Mouse (Mus musculus) heart, embryonic 16.5 days (tissue): ENCODE results near the gene Calhm6. TPM values are rescaled to one million over a fixed set of nuclear protein-coding genes. Genes with fewer than 3 reads are reported as not detected.

ENCODE experiments used
- ATAC-seq: fragments of 200-750 bp; cut with Nextera tagmentation; replicated peaks from 2 replicates; pipeline ENCODE4 v1.8.0; 2017; ENCODE audit warnings: moderate number of reproducible peaks; ENCODE audit not compliant: insufficient read depth, low FRiP score; ENCODE audit errors: extremely low read depth
- H3K27ac ChIP-seq: fragments of 300-500 bp; sonication (generic); 2 replicates; pipeline ENCODE4 v1.5.1; 2014; ENCODE audit warnings: mild to moderate bottlenecking, low read length, control low read depth, moderate library complexity
- H3K27me3 ChIP-seq: fragments of 300-500 bp; sonication (generic); 2 replicates; pipeline ENCODE4 v1.6.1; 2014; ENCODE audit warnings: low read length, mixed read lengths; ENCODE audit not compliant: control insufficient read depth, insufficient read depth
- H3K36me3 ChIP-seq: fragments of 300-500 bp; sonication (generic); 2 replicates; pipeline ENCODE4 v1.6.1; 2014; ENCODE audit not compliant: control insufficient read depth, insufficient read depth
- H3K4me1 ChIP-seq: fragments of 300-500 bp; sonication (generic); 2 replicates; pipeline ENCODE4 v1.6.1; 2014; ENCODE audit warnings: low read length, mixed read lengths; ENCODE audit not compliant: control insufficient read depth, insufficient read depth
- H3K4me2 ChIP-seq: fragments of 300-500 bp; sonication (generic); 2 replicates; pipeline ENCODE4 v1.6.1; 2014; ENCODE audit warnings: low read depth, mild to moderate bottlenecking, control low read depth, low read length
- H3K4me3 ChIP-seq: fragments of 300-500 bp; sonication (generic); 2 replicates; pipeline ENCODE4 v1.5.1; 2014; ENCODE audit warnings: mild to moderate bottlenecking, control low read depth, low read length
- H3K9ac ChIP-seq: fragments of 300-500 bp; sonication (generic); 2 replicates; pipeline ENCODE4 v1.6.1; 2014; ENCODE audit warnings: low read length, control low read depth
- H3K9me3 ChIP-seq: fragments of 300-500 bp; sonication (generic); replicated peaks from 2 replicates; pipeline ENCODE4 v1.6.1; 2016; ENCODE audit warnings: low read length; ENCODE audit not compliant: control insufficient read depth
- WGBS: fragments of 180-500 bp; shearing (Covaris S2); extraction: QIAGEN DNeasy Blood & Tissue Kit; methylation state at CpG from one replicate; pipeline ENCODE4 v1.1.7; 2014; 5-methylcytosine and 5-hydroxymethylcytosine counted together
- polyA plus RNA-seq: library from polyadenylated mRNA; unstranded; fragments of >200 nt; fragmentation: Nextera tagmentation; extraction: Ambion mirVana; gene quantifications from 2 replicates; pipeline ENCODE4 v1.2.1, GENCODE M21; 2015

The Calhm6 gene
- polyA plus RNA-seq, 1 experiment from 2014 or later: 1.8 TPM

DNA sequence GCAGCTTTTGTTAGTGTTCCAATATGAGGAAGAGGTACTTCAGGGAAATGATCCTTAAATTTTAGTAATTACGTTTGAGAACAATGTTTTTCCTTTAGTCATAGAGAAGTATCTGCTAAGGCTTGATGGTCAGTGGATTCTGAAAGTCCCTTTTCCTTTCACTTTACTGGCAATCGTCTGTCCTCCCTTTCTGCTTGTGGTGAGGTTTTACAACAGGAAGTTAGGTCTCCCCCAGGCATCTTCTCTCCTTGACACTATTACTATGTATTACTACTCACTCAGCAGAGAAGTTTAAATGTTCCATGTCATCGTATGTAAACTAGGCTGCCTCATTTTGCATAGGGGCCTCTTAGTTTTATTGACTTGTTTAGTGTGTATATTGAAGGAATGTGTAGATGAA is 38.3 kb downstream of the Calhm6 start:
- 72% methylated on average over 3 of the region's 3 CpGs for WGBS
- Histone ChIP-seq H3K36me3 (no peaks in the 10 kb centered on the region), H3K9me3 (no peaks in the 10 kb centered on the region), H3K27ac (no peak overlapping the region), H3K4me2 (no peak overlapping the region), H3K9ac (no peak overlapping the region), H3K4me3 (no peak overlapping the region), H3K4me1 (no peaks in the 10 kb centered on the region), H3K27me3 (no peaks in the 10 kb centered on the region)
- ATAC-seq: no peak

- no peak overlapping the region for H3K4me3 ChIP-seq
- H3K27ac ChIP-seq: no peak overlapping the region
- no peak for ATAC-seq
- no peaks in the 10 kb centered on the region for H3K27me3 ChIP-seq
- WGBS: 80% methylated on average over 2 of the region's 2 CpGs
- no peak overlapping the region for H3K4me2 ChIP-seq
- H3K9ac ChIP-seq: no peak overlapping the region
- H3K9me3 ChIP-seq: no peaks in the 10 kb centered on the region
- H3K36me3 ChIP-seq: no peaks in the 10 kb centered on the region
- H3K4me1 ChIP-seq: no peaks in the 10 kb centered on the region
These were observed 39.3 kb downstream of the Calhm6 start for GRCm38 (mm10) chr10:34088515-34088914.

- ATAC-seq: no peak
- Histone ChIP-seq H3K4me1 (no peaks in the 10 kb centered on the region), H3K36me3 (no peaks in the 10 kb centered on the region), H3K27ac (no peak overlapping the region), H3K4me3 (no peak overlapping the region), H3K9ac (no peak overlapping the region), H3K9me3 (no peaks in the 10 kb centered on the region), H3K27me3 (no peaks in the 10 kb centered on the region), H3K4me2 (no peak overlapping the region)
- WGBS: 64% methylated on average over 1 of the region's 1 CpGs
These were observed 41.3 kb downstream of the Calhm6 start for GRCm38 (mm10) chr10:34086514-34086913.

Other genes starting within 250 kb of the Calhm6 start
- gene Rsph4a, start 222.9 kb downstream of the Calhm6 start, polyA plus RNA-seq: 0.20 and 0.25 TPM in 2 replicates
- gene Zup1, start 176.7 kb downstream of the Calhm6 start, polyA plus RNA-seq: 13.1 and 14.1 TPM in 2 replicates
- 89.5 and 94.5 TPM in 2 replicates for gene Rwdd1, start 108.4 kb downstream of the Calhm6 start, polyA plus RNA-seq
- not detected in 2 replicates for gene Trappc3l, start 90.4 kb downstream of the Calhm6 start, polyA plus RNA-seq
- gene Calhm4, start 83.7 kb downstream of the Calhm6 start, polyA plus RNA-seq: not detected in 2 replicates
- gene Calhm5, start 31.5 kb downstream of the Calhm6 start, polyA plus RNA-seq: 1.8 TPM in 2 replicates
- gene Dse, start 79.7 kb upstream of the Calhm6 start, polyA plus RNA-seq: 12.2 and 13.9 TPM in 2 replicates
- gene Tspyl1, start 154.2 kb upstream of the Calhm6 start, polyA plus RNA-seq: 72.4 and 72.9 TPM in 2 replicates
- gene Tspyl4, start 169.5 kb upstream of the Calhm6 start, polyA plus RNA-seq: 20.5 and 20.8 TPM in 2 replicates